Mouse (Mus musculus) heart, postnatal 4 days (tissue): ENCODE measurements at regions not wholly inside any gene's neighbourhood (a gene's known extent, or its start where the extent isn't known, plus 50 kb on each side); places are given as distances from the start of the nearest gene placed in this dataset.
A peak's percentile ranks its signal among the peaks of the same experiment; 100 is the strongest.

Source experiments
- DNase-seq: peaks from one replicate; pipeline ENCODE4 v3.0.0; 2021

DNA sequence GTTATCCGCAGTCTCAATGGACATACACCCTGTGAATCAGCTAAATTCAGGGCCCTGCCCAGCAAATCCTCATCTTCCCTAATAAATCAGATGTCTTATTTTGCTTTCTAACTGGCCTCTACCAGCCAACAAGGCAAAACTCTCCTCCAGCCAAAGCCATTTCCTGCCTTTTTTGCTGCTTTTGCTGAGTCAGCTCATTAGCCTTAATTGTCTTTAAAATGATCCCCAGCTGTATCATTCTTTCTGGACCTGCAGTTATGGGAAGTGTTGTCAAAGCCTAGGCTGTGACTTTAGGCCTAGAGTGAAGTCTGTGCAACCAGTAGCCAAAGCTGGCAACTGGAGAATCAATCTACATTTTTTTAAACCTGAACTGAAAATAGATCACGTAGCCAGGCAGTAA is 81.4 kb downstream of the Mtpn start:
- no peak for DNase-seq

- no peak for DNase-seq
Measured at GRCm38 (mm10) chr6:35445007-35445406, 94.7 kb downstream of the Mtpn start.

DNA sequence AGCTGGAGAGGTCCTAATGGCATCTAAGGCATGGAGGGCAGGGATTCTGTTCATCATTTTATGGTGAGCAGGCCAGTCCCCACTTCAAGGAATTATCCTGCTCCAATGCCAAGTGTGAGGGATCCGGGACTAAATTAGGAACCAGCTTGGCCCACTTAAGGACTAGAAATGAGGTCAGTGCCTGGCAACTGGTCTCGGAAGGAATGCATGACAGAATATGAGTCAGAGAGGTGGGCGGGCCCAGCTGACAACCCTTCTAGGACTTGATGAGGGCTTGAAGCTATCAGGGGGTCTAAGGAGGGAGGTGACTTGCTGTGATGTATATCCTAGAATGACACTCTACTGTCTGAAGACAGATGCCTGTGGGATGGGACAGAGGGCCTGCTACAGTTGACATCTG is 100.4 kb upstream of the Fam180a start:
- DNase-seq = peak; percentile 75

- DNase-seq = no peak
Measured at GRCm38 (mm10) chr6:35424521-35424920, 98.6 kb upstream of the Fam180a start.

GRCm38 (mm10) chr6:35420924-35421323 is 95.0 kb upstream of the Fam180a start:
- no peak for DNase-seq

DNA sequence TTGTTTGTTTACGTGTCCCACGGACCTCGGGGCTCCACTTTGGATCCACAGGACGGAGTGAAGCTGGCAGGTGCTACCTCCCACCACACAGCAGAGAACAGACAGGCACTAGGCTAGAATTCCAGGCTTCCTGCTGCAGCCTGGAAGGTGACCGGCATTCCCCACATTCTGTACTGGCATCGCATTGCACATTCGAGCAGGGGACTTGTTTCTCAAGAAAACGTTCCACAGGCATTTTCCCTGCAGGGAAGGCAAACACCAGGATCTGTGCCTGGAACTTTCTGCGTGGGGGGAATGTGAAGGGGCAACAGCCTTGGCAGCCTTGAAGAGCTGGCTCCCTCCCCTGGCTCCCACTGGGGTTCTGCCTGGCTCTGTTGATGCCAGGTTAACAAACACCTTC is 79.1 kb upstream of the Fam180a start:
- DNase-seq = no peak

GRCm38 (mm10) chr6:35403341-35403910 is 77.5 kb upstream of the Fam180a start:
- peak; percentile 18 for DNase-seq

GRCm38 (mm10) chr6:35395726-35396125 is 69.8 kb upstream of the Fam180a start:
- DNase-seq = no peak

- DNase-seq = no peak
Measured at GRCm38 (mm10) chr6:35388827-35389226, 62.9 kb upstream of the Fam180a start.

DNA sequence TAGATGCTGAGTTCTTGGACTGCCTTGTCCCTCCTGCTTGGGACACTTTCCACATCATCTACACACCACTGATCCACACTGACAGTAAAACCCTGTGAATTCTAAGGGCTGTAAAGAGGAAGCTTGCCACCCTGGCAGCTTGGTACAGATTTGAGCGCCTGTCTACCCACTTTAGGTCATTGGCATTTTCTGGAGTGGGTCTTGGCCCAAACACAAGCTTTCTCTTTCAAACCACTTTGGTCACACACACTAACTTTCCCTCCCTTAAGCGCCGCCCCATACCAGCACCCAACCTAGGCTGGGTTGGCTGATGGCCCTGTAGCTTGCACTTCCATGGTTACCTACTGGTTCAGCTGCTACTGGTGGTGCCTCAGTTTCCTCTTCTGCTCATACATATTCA is 55.6 kb upstream of the Fam180a start:
- DNase-seq = no peak

GRCm38 (mm10) chr6:35380721-35381466 is 55.0 kb upstream of the Fam180a start:
- DNase-seq = peak; percentile 43

DNA sequence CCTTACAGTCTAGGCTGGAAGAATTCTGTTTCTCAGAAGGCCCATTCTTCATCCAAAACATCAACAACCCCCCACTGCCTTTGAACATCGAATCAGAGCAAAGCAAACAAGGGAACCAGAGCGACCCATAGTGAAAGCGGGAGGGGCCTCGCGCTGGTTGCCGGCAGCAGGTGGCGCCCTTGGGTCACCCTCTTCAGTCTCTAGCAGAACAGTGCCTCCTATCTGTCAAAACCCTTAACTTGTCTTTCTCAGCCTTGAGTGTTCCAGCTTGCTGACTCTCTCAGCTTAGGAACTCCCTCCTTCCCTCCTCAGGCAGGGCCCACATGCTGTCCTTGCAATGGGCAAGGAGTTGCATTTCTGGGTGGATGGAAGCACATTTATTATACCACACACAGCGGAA is 53.9 kb upstream of the Fam180a start:
- DNase-seq = peak; percentile 85

DNA sequence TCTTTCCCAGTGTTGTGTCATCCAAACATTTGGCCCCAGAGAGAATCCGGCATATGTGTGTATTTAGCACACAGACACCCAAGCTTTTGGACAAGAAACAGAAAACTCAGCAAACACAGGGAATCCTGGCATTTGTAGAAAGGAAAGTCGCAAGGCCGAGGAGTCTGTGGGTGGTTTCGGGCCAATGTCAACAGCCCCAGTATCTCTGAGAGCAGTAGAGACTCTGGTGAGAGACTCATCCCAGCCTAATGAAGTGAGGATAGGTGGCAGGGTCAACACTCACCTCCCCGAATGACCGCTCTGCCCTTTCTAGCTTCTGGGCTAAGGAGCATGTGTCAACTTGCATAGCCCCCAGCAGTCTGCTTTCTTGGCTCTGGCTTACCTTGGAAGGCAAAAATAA is 52.9 kb upstream of the Fam180a start:
- DNase-seq = no peak

DNA sequence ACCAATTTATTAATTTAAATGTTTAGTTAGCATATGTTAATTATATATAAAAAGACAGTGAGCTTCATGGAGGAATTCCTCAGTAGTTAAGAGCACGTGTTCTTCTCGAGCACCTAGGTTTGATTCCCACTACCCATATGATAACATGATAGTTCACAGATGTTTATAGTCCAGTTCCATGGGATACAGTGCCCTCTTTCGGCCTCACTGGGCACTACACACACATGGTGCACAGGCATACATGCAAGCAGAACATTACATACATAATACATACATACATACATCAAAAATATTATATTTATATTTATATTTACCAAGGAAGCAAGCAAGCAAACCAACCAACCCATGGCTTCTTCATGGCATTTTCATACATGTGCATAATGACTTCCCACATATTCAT is 51.6 kb upstream of the Fam180a start:
- no peak for DNase-seq

GRCm38 (mm10) chr6:35376526-35376925 is 50.6 kb upstream of the Fam180a start:
- no peak for DNase-seq
